Mouse (Mus musculus): ENCODE measurements around the gene Nr6a1.

Nr6a1 gene

DNA sequence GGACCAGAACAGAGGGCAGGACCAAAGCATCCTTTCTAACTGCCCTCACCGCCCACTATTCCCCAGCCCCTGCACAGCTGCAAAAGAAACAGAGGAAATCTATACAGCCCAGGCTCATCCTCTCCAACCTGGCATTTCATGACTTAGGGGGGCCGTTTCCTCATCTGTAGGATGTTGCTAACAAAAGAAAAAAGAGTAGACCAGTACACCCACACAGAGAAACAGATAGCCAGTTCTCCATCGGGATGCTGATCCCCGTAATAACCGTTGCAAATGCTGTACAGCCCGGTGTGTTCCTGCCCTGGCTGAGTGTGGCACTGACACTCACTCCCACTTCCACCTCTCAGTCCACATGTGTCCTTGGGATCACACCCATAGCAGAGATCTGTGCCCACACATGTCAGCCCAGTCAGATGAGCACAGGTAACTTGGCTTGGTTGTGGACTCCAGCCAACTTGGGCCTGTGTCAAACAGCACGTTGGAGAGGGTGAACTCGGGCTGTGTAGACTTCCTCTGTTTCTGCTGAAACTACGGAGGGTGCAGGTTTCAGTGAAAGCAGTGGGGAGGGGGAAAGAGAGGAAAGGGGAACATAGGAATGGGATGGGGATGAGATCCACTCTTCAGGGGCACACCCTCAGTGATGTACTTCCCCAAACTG, 9.4 kb upstream of the Nr6a1 start:
- DNase-seq = peak in 1 of 2 experiments; percentile 26

DNA sequence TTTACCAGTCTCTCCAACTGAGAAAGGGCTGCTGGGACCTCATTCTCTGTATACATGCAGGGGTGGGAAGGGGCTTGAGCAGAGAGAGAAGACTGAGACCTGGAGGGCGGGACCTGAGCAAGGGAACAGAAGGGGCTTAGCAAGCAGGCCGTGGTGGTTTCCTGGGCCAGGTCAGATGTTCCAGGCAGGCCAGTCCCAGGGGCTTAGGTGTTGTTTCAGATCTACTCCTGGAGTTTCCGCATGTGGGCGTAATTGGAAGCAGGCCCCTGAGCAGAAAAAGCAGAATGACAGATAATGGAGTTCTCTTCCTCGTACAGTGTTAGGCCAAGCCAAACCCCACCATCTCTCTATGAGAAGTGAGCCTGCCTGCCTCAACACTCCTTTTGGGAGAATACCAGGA, 7.4 kb upstream of the Nr6a1 start:
- no peak for DNase-seq

DNA sequence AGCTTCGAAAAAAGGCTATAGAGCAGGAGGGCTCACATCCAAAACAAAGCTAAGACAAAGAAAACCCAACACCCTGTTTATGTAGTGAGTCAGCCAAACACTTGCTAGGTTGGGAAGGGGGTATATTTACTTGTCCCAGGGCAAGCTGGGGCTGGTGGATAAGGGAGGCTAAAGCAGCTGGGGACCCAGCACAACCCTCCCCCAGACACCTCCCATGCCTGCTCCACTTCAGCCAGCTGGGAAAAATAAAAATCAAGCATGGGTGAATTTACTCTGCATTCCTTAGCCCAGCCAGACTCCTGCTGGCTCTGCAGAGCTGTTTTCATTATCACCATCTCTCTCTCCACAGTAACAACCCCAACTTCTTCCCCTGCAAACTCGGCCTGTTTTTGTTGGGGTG, 6.4 kb upstream of the Nr6a1 start:
- DNase-seq = no peak

DNA sequence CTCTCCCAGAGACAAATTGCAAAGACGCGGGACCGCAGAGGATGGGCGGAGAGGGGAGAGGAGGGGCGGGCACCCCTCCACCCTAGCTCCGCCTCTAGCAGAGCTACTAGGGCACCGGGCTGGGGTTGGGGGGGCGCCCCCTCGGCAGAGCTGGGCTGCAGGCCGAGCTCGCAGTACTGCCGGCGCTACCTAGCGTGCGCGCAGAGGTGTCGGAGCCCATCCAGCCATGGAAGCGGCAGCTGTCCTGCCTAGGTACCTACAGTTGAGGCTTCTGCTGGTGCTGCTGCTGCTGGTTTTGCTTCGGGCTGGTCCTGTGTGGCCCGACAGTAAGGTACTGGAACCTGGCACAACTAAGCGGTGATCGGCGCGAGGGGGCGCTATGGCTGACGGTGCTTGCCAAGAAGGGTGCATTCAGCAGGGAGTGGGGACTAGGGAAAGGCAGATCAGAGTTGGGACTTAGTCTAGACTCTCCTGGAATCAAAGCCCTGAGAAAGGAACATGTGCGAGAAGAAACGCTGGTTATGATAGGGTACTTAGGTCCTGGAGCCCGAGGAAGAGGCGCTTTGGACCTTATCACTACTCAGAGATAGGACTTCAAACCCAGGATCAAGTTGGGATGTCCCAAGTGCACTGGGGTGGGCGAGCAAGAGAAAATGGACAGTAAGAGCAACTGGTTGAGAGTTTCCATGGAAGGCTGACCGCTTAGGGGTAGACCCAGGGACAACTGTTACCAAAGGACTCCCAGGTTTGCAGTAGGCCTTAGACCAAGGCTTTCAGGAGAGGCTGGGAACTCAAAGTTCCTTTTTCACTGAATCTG, 4.6 kb upstream of the Nr6a1 start, which contains the start of gene Olfml2a:
TSS of gene Olfml2a (plus strand) at position 128 of the 817 bp plus-strand sequence.
- DNase-seq = peak; percentile 70 to 88

DNA sequence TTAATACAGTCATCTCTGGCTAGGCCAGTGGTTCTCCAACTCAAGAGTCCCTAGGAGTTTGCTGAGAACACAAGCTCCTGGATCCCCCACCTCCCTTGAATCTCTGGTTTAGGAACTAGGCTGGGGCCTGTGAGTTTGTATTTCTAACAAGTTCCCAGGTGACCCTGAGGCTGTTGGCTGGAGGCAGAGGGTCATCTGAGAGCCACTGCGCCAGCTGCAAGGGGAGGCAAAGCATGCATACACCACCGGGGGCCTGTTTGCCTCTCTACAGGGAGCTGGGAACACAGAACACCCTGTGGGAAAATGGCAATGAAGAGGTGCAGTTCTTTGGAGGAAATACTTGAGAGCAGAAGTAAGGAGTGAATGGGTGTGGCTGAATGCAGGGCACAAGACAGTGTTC, 2.8 kb upstream of the Nr6a1 start:
- no peak for DNase-seq

DNA sequence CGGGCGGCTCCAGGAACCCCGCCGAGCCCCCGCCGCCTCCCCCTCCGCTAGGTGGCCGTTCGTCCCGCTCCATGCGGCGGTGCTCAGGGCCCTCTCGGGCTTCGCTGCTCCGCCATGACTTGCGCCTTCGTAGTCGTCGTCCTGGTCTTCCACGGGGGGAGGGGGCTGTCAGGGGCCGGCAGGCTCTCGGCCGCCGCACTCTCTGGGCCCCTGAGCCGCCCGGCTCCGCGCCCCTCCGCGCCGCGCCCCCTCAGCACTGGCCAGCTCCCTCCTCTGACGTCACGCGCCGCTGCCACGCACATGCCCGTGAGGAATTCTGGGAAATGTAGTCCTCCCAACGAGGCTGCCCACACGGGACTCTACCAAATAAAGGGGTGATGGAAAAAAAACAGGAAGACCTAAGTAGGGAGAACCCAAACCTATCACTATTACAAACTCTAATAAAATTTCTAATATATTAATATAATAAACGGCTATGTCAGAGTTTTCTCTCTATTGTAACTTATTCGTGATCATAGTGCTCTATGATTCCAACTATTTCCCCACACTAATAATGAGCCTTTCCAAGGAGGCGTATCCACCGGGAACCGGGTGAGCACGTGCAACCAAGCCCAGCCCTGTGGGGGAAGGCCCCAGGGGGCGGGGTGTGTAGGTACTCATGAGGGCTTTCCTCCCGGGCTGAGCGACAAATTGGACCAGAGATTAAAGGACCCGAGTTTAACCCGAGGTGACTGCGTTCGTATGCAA, 1.2 kb downstream of the Nr6a1 start:
- peak; percentile 96 to 97 for DNase-seq

DNA sequence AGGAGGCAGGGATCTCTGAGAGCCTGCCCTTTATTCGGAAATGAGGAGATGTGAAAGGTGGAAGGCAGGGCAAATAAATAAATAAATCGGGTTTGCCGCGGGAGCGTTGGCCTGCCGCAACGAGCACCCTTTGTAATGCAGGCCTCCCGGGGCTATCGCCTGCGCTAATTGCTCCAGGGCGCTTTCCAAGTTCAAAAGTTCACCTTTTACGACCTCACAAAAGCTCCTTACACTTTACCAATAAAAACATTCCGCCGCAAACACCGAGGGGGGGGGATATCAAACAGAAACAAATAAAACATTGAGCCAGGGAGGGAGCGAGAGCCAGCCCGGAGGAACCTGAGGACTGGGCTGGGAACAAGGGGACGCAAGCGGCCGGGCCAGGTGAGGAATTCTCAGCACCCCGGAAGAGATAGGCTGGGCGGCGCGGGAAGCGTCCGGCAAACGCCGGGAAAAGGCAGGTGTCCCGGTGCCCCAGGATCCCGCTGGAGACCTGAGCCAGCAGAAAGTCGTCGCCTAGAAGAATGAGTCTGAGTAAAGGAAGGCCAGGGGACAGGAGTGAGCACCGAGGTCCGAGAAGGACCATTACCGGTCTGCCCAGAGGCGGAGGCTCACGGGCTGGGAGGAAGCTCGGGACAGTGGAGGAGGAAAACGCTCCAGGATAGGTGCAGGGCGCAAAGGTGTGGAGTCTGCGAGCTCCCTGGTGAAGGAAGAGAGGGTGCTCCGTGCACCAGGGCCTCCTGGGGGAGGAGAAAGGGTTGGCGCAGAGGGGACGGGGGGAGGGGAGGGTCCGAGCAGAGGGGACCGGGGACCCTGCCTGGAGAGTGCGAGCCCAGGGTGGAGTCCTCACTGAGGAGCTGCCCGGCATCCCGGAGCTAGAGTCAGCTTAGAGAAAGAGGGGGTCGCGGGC, 2.1 kb downstream of the Nr6a1 start:
- DNase-seq = peak; percentile 48 to 60

DNA sequence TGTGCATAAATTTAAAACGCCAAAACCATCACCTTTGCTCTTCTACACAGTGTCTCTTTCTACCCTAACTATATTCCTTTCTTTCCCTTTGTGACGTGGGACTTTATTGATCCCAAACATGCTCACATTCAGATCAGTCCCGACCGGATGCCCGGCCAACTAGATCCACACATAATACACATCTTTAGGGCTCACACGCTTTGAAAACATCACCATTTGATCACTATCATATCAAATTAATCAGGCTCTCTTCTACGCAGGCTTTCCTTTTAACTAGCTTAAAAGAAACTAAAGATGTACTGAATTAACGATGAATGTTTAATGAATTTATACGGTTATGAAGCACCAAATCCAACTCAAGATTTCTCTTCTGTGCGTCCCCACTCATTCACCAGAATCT, 2.9 kb downstream of the Nr6a1 start:
- DNase-seq = no peak

DNA sequence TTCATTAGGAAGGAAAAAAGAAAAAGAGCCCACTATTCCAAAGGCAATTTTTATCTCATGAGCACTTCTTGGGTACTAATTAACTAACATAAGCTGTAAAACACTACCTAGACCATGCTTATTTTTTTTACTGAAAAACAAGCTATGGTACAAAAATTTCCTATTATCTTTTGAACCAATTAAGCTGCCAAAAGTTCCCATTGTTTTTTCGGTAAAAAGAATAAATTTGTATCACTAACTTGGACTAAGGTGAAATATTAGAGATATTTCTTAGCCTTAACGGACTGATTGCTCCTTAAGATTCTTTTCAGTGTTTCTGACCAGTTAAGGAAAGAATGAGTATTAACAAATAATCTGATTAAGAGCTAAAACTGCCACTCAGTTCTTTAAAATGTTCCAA, 3.6 kb downstream of the Nr6a1 start:
- DNase-seq = no peak

DNA sequence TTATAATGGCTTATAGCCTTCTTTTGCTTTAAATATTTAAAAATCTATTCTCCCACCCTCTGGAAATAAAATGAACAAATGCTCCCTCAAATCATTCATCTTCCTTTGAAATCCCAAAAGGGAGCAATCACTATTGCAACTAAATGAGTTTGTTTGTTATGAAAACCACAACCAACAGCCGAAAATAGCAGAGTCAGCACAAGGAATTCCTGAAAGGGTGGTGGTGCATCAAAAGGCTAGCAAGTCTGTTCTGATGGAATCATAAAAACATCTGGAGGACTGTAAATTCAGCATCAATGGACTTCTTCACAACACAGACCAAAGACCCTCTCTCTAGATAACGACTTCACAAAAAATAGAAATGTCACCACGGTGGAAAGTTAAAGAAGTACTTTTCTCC, 4.0 kb downstream of the Nr6a1 start:
- no peak for DNase-seq

DNA sequence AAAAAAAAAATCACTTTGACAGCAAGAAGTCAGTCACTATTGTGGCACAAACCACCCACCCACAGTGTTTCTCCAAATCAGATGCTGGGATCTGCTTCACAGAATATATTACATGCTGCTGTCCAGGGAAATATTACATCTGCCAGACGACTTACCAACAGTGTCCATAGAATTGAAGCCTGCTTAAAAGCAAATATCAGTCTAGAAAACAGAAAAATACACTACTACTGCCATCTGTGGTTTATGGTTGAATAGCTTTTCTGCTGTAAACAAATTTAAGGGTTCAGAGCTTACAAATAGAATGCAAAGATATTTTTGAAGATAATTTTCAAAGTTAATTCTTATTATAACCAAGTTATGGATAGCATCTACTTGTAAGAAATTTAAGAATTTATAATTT, 6.1 kb downstream of the Nr6a1 start:
- no peak for DNase-seq

DNA sequence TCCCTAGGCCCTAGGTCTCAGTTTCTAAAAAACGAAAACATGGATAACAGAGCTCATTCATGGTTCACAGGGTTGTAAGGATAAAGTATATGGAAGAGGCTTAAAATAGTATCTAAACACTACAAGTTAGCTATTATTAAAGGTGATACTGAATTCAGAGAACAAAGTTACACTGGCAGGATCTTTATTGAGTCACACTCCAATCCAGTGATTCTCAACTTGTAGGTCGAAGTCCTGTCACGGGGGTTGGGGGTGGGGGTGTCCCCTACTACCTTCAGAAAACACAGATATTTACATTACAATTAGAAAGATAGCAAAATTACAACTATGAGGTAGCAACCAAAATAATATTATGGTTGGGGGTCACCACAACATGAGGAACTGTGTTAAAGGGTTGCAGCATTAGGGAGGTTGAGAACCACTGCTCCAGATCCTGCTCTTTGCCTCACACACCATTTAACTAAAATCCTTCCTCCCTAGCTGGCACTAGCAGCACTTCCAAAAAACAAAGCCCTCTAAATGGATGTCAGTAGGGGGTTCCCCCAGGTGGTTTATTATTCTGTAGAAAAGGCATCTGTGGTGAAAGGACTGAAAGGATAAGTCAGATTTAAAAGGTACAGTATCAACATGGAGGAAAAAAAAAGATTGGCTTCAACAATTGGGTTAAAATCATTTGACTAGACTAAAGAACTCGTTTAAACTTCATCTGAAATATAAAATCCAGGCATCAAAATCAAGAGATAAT, 10.4 kb downstream of the Nr6a1 start:
- DNase-seq = peak in 1 of 2 experiments; percentile 23

DNA sequence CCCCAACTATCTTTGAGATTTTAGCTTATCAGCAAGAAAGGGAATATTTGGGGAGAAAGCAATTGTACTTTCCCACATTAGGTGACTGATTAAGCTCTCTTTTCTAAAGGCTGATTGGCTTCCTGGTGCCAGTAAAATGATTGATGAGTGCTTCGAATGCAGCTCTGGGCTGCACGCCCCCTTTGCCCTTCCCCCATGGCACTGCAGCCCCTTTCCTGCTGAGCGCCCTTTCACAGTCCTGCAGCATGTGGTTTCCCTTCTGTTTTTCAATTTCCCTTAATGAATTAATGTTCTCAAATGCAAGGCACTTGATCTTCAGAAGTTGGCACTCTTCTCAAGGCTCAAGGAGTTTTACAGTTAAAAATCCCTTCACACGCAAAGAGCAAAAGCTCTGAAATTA, 12.5 kb downstream of the Nr6a1 start:
- no peak for DNase-seq

DNA sequence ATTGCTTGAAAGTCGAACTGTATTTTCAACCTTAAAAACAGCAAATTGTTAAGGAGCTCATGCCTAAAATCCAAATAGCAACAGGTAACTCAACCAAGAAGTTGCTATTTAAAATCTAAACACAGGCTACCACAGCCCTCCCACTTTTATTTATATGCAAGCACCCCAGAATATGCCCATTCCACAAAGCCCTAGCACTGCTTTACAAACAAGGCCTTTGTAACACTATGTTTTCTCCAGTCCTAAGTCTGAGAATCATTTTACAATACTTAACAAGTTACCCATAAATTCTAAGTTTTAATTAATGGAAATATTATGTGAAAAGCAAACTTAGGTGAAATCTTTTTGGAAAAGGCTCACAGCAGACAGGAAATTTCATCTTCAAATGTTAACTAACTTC, 13.0 kb downstream of the Nr6a1 start:
- no peak for DNase-seq

DNA sequence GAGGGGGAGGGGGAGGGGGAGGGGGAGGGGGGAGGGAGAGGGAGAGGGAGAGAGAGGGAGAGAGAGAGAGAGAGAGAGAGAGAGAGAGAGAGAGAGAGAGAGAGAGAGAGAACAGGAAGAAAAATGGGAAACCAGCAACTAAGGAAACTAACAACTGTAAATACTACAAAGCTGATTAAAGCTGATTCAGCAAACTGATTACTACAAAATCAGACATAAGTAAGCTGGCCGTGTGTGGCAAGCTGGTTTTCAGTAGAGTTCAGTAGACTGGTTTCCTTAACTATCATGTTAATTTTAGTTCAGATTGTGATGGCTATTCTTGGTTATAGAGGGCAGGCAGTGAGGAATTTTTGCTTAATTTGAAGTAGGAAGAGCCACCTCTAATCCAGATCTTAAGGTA, 18.9 kb downstream of the Nr6a1 start:
- no peak for DNase-seq

DNA sequence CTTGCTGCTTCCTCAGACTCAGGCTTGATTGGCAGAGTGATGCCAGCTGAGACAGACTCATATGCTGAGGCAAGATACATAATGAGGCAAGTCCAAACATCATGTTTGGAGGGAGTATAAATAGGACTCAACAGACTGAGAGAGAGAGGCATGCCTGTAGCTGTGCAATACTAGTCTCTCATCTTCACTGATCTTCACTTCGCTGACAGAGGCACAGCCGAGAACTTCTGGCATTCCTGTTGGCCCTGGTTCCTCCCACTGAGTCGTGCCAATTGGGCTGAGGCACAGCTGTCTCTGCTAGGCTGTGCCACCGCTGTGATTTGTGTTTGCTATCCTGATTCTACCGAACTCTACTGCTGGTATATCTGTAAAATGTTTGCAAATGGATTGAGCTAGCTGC, 21.4 kb downstream of the Nr6a1 start:
- peak in 1 of 2 experiments; percentile 12 for DNase-seq

DNA sequence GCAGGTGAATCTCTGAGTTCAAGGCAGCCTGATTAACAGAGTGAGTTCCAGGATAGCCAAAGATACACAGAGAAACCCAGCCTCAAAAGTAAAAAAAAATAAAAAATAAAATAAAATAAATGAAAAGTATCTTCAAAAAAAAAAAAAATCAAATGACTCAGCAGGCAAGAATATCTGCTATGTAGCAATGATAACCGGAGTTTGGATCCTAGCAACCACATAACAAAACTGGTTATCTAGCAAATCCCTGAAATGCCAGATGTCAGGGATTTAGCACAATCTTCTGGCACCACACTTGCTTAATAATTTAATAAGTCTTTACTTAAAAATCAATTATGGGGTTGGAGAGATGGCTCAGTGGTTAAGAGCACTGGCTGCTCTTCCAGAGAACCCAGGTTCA, 23.2 kb downstream of the Nr6a1 start:
- DNase-seq = no peak

DNA sequence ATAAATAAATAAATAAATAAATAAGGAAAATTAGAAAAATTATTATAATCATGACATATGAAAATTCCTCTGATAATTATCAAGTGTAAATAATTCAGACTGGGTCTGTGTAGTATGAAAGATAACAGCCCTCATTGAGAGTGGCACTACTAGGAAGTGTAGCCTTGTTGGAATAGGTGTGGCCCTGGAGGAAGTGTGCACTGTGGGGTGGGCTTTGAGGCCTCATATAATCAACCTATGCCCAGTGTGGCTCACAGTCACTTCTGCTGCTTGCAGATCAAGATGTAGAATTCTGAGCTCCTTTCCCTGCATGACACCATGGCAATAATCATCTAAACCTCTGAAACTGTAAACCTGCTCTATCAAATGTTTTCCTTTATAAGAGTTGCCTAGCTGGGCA, 24.6 kb downstream of the Nr6a1 start:
- no peak for DNase-seq

DNA sequence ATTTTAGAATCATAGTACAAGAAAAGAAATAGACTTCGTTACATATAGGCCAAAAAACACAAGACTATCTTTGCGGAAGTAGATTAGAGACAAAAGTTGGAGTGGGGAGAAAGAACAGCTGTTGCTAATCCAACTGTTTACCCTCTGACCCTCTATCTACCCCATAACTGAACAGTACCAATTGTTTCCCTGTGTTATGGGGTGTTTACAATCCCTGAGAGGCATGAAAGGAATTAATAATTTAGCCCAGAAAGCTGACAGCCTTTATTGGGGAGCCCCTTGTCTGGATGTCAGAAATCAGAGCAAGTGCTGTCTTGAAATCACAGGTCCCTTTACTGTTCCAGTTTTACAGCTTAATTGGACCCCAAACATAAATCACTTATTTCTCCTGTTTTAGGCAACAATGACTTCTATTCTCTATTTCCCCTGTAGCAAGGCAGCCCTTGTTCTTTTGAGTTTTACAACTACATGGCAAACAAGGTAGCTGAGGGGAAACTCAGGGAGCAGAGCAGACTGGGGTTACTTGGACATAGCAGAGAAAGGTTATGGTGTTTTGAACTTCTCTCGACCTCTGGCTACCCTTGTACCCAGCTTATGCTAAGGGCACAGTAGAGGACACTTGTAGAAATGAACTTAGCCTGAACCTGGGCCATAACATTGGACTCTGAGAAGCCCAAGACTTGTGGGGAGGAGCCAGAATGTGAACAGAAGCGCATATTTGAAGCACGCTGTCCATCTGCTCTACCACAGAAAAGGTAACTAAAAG, 46.4 kb downstream of the Nr6a1 start:
- DNase-seq = no peak

DNA sequence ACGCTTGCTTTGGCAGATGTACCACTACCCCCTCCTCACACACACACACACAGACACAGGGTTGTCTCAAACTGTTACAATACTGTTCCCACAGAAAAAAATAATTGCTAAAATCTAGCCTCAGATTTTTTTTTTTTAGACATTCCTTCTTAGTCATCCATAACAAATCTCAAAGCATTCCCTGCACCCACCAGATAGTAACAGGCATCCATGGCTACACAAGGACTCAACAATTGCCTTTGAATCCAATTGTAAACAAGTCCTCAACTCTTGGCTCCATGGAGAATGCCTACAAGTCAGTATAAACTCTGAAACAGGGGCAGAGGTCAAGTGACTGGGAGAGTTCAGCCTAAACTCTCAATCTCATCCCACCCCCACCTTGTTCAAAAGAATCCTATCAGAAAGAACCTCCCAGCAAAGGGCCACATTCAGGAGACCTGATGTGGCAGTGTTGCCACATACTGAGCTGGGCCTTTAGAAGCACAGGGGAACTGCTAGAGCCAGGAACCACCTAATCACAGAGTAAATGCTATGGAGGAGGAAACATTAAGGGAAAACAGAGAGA, 52.9 kb downstream of the Nr6a1 start:
- DNase-seq = peak in 1 of 2 experiments; percentile 9

DNA sequence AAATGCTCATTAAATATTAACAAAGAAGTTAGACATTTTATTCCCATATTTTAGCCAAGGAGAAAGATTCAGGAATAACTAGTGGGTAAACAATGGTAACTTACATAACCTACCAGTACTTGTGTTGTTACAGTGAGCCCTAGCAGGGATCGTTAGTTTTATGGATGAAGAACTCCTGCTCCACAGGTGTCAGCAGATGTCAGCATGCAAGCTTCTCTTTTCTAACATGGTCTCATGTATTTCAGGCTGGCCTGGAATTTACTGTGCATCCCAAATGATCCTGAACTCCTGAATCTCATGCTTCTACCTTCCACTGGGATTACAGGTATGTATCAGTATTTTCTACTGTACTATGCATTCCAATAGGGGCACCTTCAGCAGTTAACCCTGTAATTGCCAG, 54.8 kb downstream of the Nr6a1 start:
- no peak for DNase-seq

All from kidney, postnatal 36 days (tissue).